Mouse (Mus musculus): ENCODE measurements around the gene Sec14l1. TPM values are rescaled to one million over a fixed set of nuclear protein-coding genes. Genes with fewer than 3 reads are reported as not detected.

Gene Sec14l1
- total and polyA plus RNA-seq, 3 experiments = 42.0 to 55.9 TPM; not detected in 1

GRCm38 (mm10) chr11:117130888-117131287, 15.9 kb downstream of the Sec14l1 start:
- H3K27me3 ChIP-seq (ENCODE audit: control insufficient read depth in 1 of 2, insufficient read depth in 2 of 2, low read length in 2 of 2) = no peaks in the 10 kb centered on the region
- H3K9me3 ChIP-seq (replicated peaks; ENCODE audit: insufficient read depth, low read length) = no peaks in the 10 kb centered on the region
- no peak for DNase-seq (ENCODE audit: low read depth, low spot score)
- no peak overlapping the region for H3K9ac ChIP-seq (ENCODE audit: control insufficient read depth, low read depth, low read length, poor library complexity, severe bottlenecking)
- no peak overlapping the region for H3K27ac ChIP-seq (ENCODE audit: control insufficient read depth, low read depth, low read length)
- TF ChIP-seq CHD1 (IDR thresholded peaks at IDR 0.05; ENCODE audit: low read depth, low read length) (no peak), ETS1 (IDR thresholded peaks at IDR 0.05; ENCODE audit: low read depth, low read length) (no peak), NRF1 (IDR thresholded peaks at IDR 0.05; ENCODE audit: insufficient read depth, low read depth, low read length, poor library complexity, severe bottlenecking) (no peak), ZMIZ1 (IDR thresholded peaks at IDR 0.05; ENCODE audit: low read depth, low read length) (no peak), MAX (IDR thresholded peaks at IDR 0.05; ENCODE audit: low read length) (no peak), GABPA (IDR thresholded peaks at IDR 0.05; ENCODE audit: low read depth, low read length) (no peak), ELF1 (IDR thresholded peaks at IDR 0.05; ENCODE audit: low read depth, low read length) (no peak), MXI1 (IDR thresholded peaks at IDR 0.05; ENCODE audit: low read depth, low read length) (no peak), POLR2AphosphoS5 (IDR thresholded peaks at IDR 0.05; ENCODE audit: borderline replicate concordance, low read depth, low read length) (no peak), EP300 (IDR thresholded peaks at IDR 0.05; ENCODE audit: low read depth in 1 of 2, low read length in 2 of 2) (no peak), MYB (IDR thresholded peaks at IDR 0.05; ENCODE audit: low read depth, low read length) (no peak), TCF12 (IDR thresholded peaks at IDR 0.05; ENCODE audit: low read depth, low read length) (no peak), E2F4 (IDR thresholded peaks at IDR 0.05; ENCODE audit: borderline replicate concordance, low read depth, low read length) (no peak), JUND (IDR thresholded peaks at IDR 0.05; ENCODE audit: low read depth, low read length) (no peak), ZNF384 (IDR thresholded peaks at IDR 0.05; ENCODE audit: low read depth, low read length) (no peak)
- H3K79me2 ChIP-seq (ENCODE audit: control insufficient read depth, insufficient read depth, low read length, poor library complexity) = no peaks in the 10 kb centered on the region
- no peak overlapping the region for H3K4me3 ChIP-seq (ENCODE audit: control insufficient read depth in 1 of 2, insufficient read depth in 1 of 2, low read depth in 2 of 2, low read length in 2 of 2)
- H3K36me3 ChIP-seq (ENCODE audit: control insufficient read depth in 1 of 2, insufficient read depth in 2 of 2, low read length in 2 of 2) = peaks cover 0 to 2% of the 10 kb centered on the region in 2 experiments; a peak in 1 of 4 replicates
- H3K4me1 ChIP-seq (ENCODE audit: control insufficient read depth in 1 of 2, insufficient read depth in 2 of 2, low read length in 2 of 2) = no peaks in the 10 kb centered on the region

GRCm38 (mm10) chr11:117131450-117131849, 16.5 kb downstream of the Sec14l1 start:
- no peak overlapping the region for H3K4me3 ChIP-seq (ENCODE audit: control insufficient read depth in 1 of 2, insufficient read depth in 1 of 2, low read depth in 2 of 2, low read length in 2 of 2)
- TF ChIP-seq ZKSCAN1 (IDR thresholded peaks at IDR 0.05; ENCODE audit: low read depth, low read length) (no peak), BHLHE40 (IDR thresholded peaks at IDR 0.05; ENCODE audit: borderline replicate concordance, low read depth, low read length) (no peak), SIN3A (IDR thresholded peaks at IDR 0.05; ENCODE audit: low read length) (no peak), E2F4 (IDR thresholded peaks at IDR 0.05; ENCODE audit: borderline replicate concordance, low read depth, low read length) (no peak), MYB (IDR thresholded peaks at IDR 0.05; ENCODE audit: low read depth, low read length) (no peak), RCOR1 (IDR thresholded peaks at IDR 0.05; ENCODE audit: low read depth, low read length) (no peak), UBTF (IDR thresholded peaks at IDR 0.05; ENCODE audit: borderline replicate concordance, insufficient read depth, low read depth, low read length) (no peak), CHD2 (IDR thresholded peaks at IDR 0.05; ENCODE audit: low read length) (no peak), EP300 (IDR thresholded peaks at IDR 0.05; ENCODE audit: low read depth in 1 of 2, low read length in 2 of 2) (no peak), TAL1 (IDR thresholded peaks at IDR 0.05; ENCODE audit: low read length) (no peak), CTCF (IDR thresholded peaks at IDR 0.05 in 2 of 3, conservative IDR thresholded peaks at IDR 0.05 in 1 of 3; ENCODE audit: control insufficient read depth in 1 of 3, insufficient read depth in 1 of 3, low read depth in 2 of 3, low read length in 3 of 3, poor library complexity in 1 of 3, severe bottlenecking in 1 of 3) (no peak), SMC3 (IDR thresholded peaks at IDR 0.05; ENCODE audit: low read depth, low read length) (no peak), ETS1 (IDR thresholded peaks at IDR 0.05; ENCODE audit: low read depth, low read length) (no peak), CHD1 (IDR thresholded peaks at IDR 0.05; ENCODE audit: low read depth, low read length) (no peak), RAD21 (IDR thresholded peaks at IDR 0.05; ENCODE audit: low read depth, low read length) (no peak), ZC3H11A (IDR thresholded peaks at IDR 0.05; ENCODE audit: low read depth, low read length) (no peak), MEF2A (IDR thresholded peaks at IDR 0.05; ENCODE audit: extremely low read depth, insufficient replicate concordance, low read depth, low read length, poor library complexity, severe bottlenecking) (no peak), ZMIZ1 (IDR thresholded peaks at IDR 0.05; ENCODE audit: low read depth, low read length) (no peak), JUND (IDR thresholded peaks at IDR 0.05; ENCODE audit: low read depth, low read length) (no peak), MAFK (IDR thresholded peaks at IDR 0.05; ENCODE audit: borderline replicate concordance, low read depth, low read length) (no peak)
- no peaks in the 10 kb centered on the region for H3K79me2 ChIP-seq (ENCODE audit: control insufficient read depth, insufficient read depth, low read length, poor library complexity)
- no peaks in the 10 kb centered on the region for H3K27me3 ChIP-seq (ENCODE audit: control insufficient read depth in 1 of 2, insufficient read depth in 2 of 2, low read length in 2 of 2)
- H3K27ac ChIP-seq (ENCODE audit: control insufficient read depth, low read depth, low read length) = no peak overlapping the region
- peaks cover 0 to 2% of the 10 kb centered on the region in 2 experiments; a peak in 1 of 4 replicates for H3K36me3 ChIP-seq (ENCODE audit: control insufficient read depth in 1 of 2, insufficient read depth in 2 of 2, low read length in 2 of 2)
- H3K9me3 ChIP-seq (replicated peaks; ENCODE audit: insufficient read depth, low read length) = no peaks in the 10 kb centered on the region
- H3K4me1 ChIP-seq (ENCODE audit: control insufficient read depth in 1 of 2, insufficient read depth in 2 of 2, low read length in 2 of 2) = no peaks in the 10 kb centered on the region
- DNase-seq (ENCODE audit: low read depth, low spot score) = no peak
- H3K9ac ChIP-seq (ENCODE audit: control insufficient read depth, low read depth, low read length, poor library complexity, severe bottlenecking) = no peak overlapping the region

Data from MEL (cell line).